In genomic region chr11:58640272-58640867, GRCm38 (mm10) we compare ENCODE assay signal across 7 mouse cellular contexts. TPM values are rescaled to one million over a fixed set of nuclear protein-coding genes. Genes with fewer than 3 reads are reported as not detected.
DNase-seq lines count a peak whose midpoint lies in the region; ATAC-seq lines count a peak whose summit lies in the region.

Gene Trim58 (plus strand): TSS chr11:58640465.

- whole genome bisulfite sequencing in intestine, embryonic 15.5 days: 3% methylated on average over 34 of the region's 34 CpGs
- whole genome bisulfite sequencing in midbrain, embryonic 13.5 days: 3% methylated on average over 34 of the region's 34 CpGs

- H3K27ac ChIP-seq in intestine, embryonic 15.5 days: no peak within 1 kb of the TSS
- H3K27ac ChIP-seq in midbrain, embryonic 13.5 days: no peak within 1 kb of the TSS

- ATAC-seq in erythroid progenitor cell, adult 5-6 weeks (replicated peaks; ENCODE audit: low FRiP score, poor library complexity, severe bottlenecking): peak; percentile 48
- peak; percentile 56 for ATAC-seq in intestine, embryonic 15.5 days
- peak; percentile 69; the same call in 1 of the 2 replicates for ATAC-seq in midbrain, embryonic 13.5 days
- no peak for ATAC-seq in CD4-positive, CD25-positive, alpha-beta regulatory T cell, adult 4 months

- peaks cover 6% of the 10 kb centered on the region for H3K4me1 ChIP-seq in intestine, embryonic 15.5 days (replicated peaks)
- H3K4me1 ChIP-seq in midbrain, embryonic 13.5 days (replicated peaks): peaks cover 9% of the 10 kb centered on the region

- H3K9me3 ChIP-seq in intestine, embryonic 15.5 days: no peaks in the 10 kb centered on the region
- H3K9me3 ChIP-seq in midbrain, embryonic 13.5 days: no peaks in the 10 kb centered on the region

- H3K4me3 ChIP-seq in intestine, embryonic 15.5 days (replicated peaks): peak within 1 kb of the TSS; percentile 33
- H3K4me3 ChIP-seq in midbrain, embryonic 13.5 days (replicated peaks): peak within 1 kb of the TSS; percentile 44

- intact Hi-C loops in left cerebral cortex, postnatal 4 days (cut with DNase I): no loop called here

- DNase-seq in left cerebral cortex, postnatal 4 days: peak; percentile 10
- no peak for DNase-seq in left cerebral cortex, adult 9 months (ENCODE audit: low spot score in 2 of 2)
- DNase-seq in c-Kit-negative CD71-positive TER-119-positive erythroid progenitor cells, embryonic 14.5 days (ENCODE audit: low read depth, low spot score): peak; percentile 52

- H3K4me2 ChIP-seq in intestine, embryonic 15.5 days (replicated peaks): peak within 1 kb of the TSS; percentile 76
- peak within 1 kb of the TSS; percentile 92 for H3K4me2 ChIP-seq in midbrain, embryonic 13.5 days (replicated peaks)

- H3K27me3 ChIP-seq in intestine, embryonic 15.5 days (replicated peaks): peaks cover 7% of the 10 kb centered on the region
- H3K27me3 ChIP-seq in midbrain, embryonic 13.5 days: peaks cover 31% of the 10 kb centered on the region

- H3K9ac ChIP-seq in intestine, embryonic 15.5 days: peak within 1 kb of the TSS; percentile 28
- peak within 1 kb of the TSS; percentile 67 for H3K9ac ChIP-seq in midbrain, embryonic 13.5 days (replicated peaks)

- H3K36me3 ChIP-seq in intestine, embryonic 15.5 days: no peaks in the 10 kb centered on the region
- H3K36me3 ChIP-seq in midbrain, embryonic 13.5 days: no peaks in the 10 kb centered on the region

RNA-seq across cellular contexts. Expression of gene Trim58, which starts in this region (rescaled TPM):
- under 1 TPM in 1 of 2 experiments, not detected in 1; 0.26 TPM for total RNA-seq in left cerebral cortex, postnatal 4 days (2021)
- total RNA-seq in erythroid progenitor cell, adult 5-6 weeks (2015; ENCODE audit: low replicate concordance): 56.9 and 65.4 TPM in 2 replicates
- total RNA-seq in erythroid progenitor cell, adult 5-6 weeks (2017; ENCODE audit: low replicate concordance): 45.0 and 61.1 TPM in 2 replicates
- 0.16 and 0.23 TPM in 2 replicates for polyA plus RNA-seq in intestine, embryonic 15.5 days (2015; fragmentation: Nextera tagmentation; extraction: Ambion mirVana)
- 0.07 and 0.12 TPM in 2 replicates for polyA plus RNA-seq in midbrain, embryonic 13.5 days (2015; fragmentation: Nextera tagmentation; extraction: Ambion mirVana)
- not detected for polyA plus RNA-seq in CD4-positive, CD25-positive, alpha-beta regulatory T cell, adult 4 months (2017; shearing (Covaris generic))

Comparison
In these comparisons a context has a peak if more than half of its experiments do, and no peak if none do; other contexts are left out.
1. RNA of gene Trim58 (total RNA-seq): 45.0 to 65.4 TPM in erythroid progenitor cell, adult 5-6 weeks; 0.26 TPM in left cerebral cortex, postnatal 4 days; every median in the first group is over 10 times any median in the second.
2. Peak in DNase-seq in left cerebral cortex, postnatal 4 days; RNA of the gene not detected or under 1 TPM.
3. Peak in ATAC-seq, H3K4me3 ChIP-seq, H3K9ac ChIP-seq and H3K4me2 ChIP-seq in intestine, embryonic 15.5 days; RNA of the gene not detected or under 1 TPM.
4. Peak in ATAC-seq, H3K4me3 ChIP-seq, H3K9ac ChIP-seq and H3K4me2 ChIP-seq in midbrain, embryonic 13.5 days; RNA of the gene not detected or under 1 TPM.